Mouse (Mus musculus): ENCODE results near the gene Rtf1. TPM values are rescaled to one million over a fixed set of nuclear protein-coding genes. Genes with fewer than 3 reads are reported as not detected.

Gene Rtf1
- polyA plus RNA-seq, 1 experiment from 2014 or later = 34.3 TPM

- Histone ChIP-seq H3K4me1 (ENCODE audit: control insufficient read depth, insufficient read depth, low read length) (0 out of 2 replicates have a peak, but pooled peaks cover 12% of the 10 kb centered on the region), H3K9me3 (ENCODE audit: control insufficient read depth, low read length) (no peaks in the 10 kb centered on the region), H3K27ac (ENCODE audit: low read depth, low read length) (no peak overlapping the region), H3K9ac (ENCODE audit: low read depth, low read length) (peak overlapping the region; percentile 58), H3K4me2 (replicated peaks; ENCODE audit: low read depth, low read length) (peak overlapping the region; percentile 100), H3K27me3 (ENCODE audit: control insufficient read depth, insufficient read depth, low read length) (peaks cover 52% of the 10 kb centered on the region), H3K4me3 (ENCODE audit: low read length) (peak overlapping the region; percentile 63), H3K36me3 (ENCODE audit: control insufficient read depth, insufficient read depth, low read length) (no peaks in the 10 kb centered on the region)
- ATAC-seq (ENCODE audit: low FRiP score, low TSS enrichment) = peak; percentile 58; the same call in 1 of the 2 replicates
- WGBS = under 1% methylated on average over 75 of the region's 77 CpGs
Observed at GRCm38 (mm10) chr2:119758101-119758843, 83.4 kb downstream of the Rtf1 start.

DNA sequence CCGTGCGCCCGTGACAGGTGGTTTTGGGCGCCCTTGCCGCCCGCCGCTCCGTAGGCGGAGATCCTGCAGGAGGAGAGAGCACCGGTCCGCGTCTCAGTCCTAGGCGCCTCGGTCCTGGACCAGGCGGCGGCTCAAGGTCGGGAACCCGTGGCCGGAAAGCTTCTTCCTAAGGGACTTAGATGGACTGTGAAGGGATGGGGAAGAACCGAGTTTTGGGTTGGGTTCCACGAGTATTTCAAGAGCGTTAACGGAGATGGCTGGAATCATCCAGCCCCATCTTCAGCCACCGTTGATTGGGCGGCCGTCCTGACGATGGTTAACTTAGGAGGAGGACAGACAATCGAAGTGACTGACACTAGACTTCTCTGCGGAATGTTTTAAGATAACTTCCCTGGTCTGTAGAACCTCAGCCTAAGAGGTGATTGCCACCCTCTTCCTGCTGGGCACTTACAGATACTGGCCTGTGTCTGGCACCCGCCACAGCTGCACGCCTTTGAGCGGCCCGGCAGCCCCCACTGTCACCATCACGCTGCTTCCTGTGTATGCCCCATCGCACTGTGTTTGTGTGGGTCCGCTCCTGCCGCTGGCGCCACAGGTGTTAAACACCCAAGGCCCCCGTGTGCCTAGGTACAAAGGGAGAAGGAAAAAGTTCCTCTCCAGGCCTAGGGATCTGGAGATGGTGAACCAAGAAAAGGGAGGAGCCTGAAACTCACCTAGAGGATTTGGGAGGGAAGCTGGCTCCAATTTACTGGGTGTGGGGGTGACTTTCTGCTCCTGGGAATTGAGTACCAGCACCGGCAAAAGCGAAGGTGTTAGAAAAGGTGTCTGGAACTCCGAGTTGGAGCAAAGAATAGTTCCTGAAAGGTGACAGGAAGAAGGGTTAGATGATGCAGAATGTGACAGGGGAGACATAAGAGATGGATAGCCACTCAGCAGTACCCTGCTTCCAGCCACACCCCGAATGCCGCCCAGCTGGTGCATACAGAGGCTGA is 84.3 kb downstream of the Rtf1 start:
- Histone ChIP-seq H3K9ac (ENCODE audit: low read depth, low read length) (0 out of 2 replicates have a peak overlapping the region, but pooled peaks have one; percentile 58), H3K4me1 (ENCODE audit: control insufficient read depth, insufficient read depth, low read length) (0 out of 2 replicates have a peak, but pooled peaks cover 12% of the 10 kb centered on the region), H3K4me3 (ENCODE audit: low read length) (peak overlapping the region; percentile 63), H3K27me3 (ENCODE audit: control insufficient read depth, insufficient read depth, low read length) (peaks cover 48% of the 10 kb centered on the region), H3K36me3 (ENCODE audit: control insufficient read depth, insufficient read depth, low read length) (peaks cover 6% of the 10 kb centered on the region), H3K27ac (ENCODE audit: low read depth, low read length) (no peak overlapping the region), H3K9me3 (ENCODE audit: control insufficient read depth, low read length) (no peaks in the 10 kb centered on the region), H3K4me2 (replicated peaks; ENCODE audit: low read depth, low read length) (peak overlapping the region; percentile 100)
- WGBS = 4% methylated on average over 44 of the region's 44 CpGs
- peak; percentile 12; the same call in 1 of the 2 replicates for ATAC-seq (ENCODE audit: low FRiP score, low TSS enrichment)

- 0 out of 2 replicates have a peak within 1 kb of the TSS, but pooled peaks have one; percentile 63 for H3K4me3 ChIP-seq (ENCODE audit: low read length)
- H3K27me3 ChIP-seq (ENCODE audit: control insufficient read depth, insufficient read depth, low read length) = peaks cover 48% of the 10 kb centered on the region
- H3K36me3 ChIP-seq (ENCODE audit: control insufficient read depth, insufficient read depth, low read length) = peaks cover 13% of the 10 kb centered on the region
- H3K4me2 ChIP-seq (replicated peaks; ENCODE audit: low read depth, low read length) = no peak within 1 kb of the TSS
- 0 out of 2 replicates have a peak, but pooled peaks cover 12% of the 10 kb centered on the region for H3K4me1 ChIP-seq (ENCODE audit: control insufficient read depth, insufficient read depth, low read length)
- H3K9ac ChIP-seq (ENCODE audit: low read depth, low read length) = no peak within 1 kb of the TSS
- 13% methylated on average over 9 of the region's 9 CpGs for WGBS
- H3K9me3 ChIP-seq (ENCODE audit: control insufficient read depth, low read length) = no peaks in the 10 kb centered on the region
- H3K27ac ChIP-seq (ENCODE audit: low read depth, low read length) = no peak within 1 kb of the TSS
- no peak for ATAC-seq (ENCODE audit: low FRiP score, low TSS enrichment)
Observed at GRCm38 (mm10) chr2:119760251-119760650, 85.4 kb downstream of the Rtf1 start, which contains the start of gene Ltk. Gene Ltk, minus strand, starts transcription at chr2:119760431.

DNA sequence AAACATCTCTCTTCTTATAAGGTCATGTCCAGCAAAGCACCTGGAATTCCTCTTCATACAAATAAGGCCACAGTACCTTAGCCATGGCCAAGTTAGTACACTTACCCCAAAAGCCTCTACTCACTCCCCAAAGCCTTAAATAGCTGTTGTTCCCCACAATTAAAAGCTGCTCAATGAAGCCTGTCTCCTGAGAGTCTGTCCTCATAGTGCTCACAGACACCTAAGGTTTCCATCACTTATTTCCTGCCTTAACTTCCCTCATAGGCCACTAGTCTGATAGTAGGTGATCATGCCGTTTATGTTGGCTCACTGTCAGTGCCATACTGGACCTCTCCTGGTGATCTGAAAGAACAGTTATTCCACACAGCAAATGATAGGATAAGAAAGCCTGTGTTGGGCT is 87.4 kb downstream of the Rtf1 start:
- no peak overlapping the region for H3K9ac ChIP-seq (ENCODE audit: low read depth, low read length)
- peaks cover 21% of the 10 kb centered on the region for H3K36me3 ChIP-seq (ENCODE audit: control insufficient read depth, insufficient read depth, low read length)
- 80% methylated on average over 1 of the region's 1 CpGs for WGBS
- 0 out of 2 replicates have a peak, but pooled peaks cover 12% of the 10 kb centered on the region for H3K4me1 ChIP-seq (ENCODE audit: control insufficient read depth, insufficient read depth, low read length)
- no peak overlapping the region for H3K4me2 ChIP-seq (replicated peaks; ENCODE audit: low read depth, low read length)
- H3K9me3 ChIP-seq (ENCODE audit: control insufficient read depth, low read length) = no peaks in the 10 kb centered on the region
- H3K4me3 ChIP-seq (ENCODE audit: low read length) = no peak overlapping the region
- no peak overlapping the region for H3K27ac ChIP-seq (ENCODE audit: low read depth, low read length)
- no peak for ATAC-seq (ENCODE audit: low FRiP score, low TSS enrichment)
- peaks cover 38% of the 10 kb centered on the region for H3K27me3 ChIP-seq (ENCODE audit: control insufficient read depth, insufficient read depth, low read length)

DNA sequence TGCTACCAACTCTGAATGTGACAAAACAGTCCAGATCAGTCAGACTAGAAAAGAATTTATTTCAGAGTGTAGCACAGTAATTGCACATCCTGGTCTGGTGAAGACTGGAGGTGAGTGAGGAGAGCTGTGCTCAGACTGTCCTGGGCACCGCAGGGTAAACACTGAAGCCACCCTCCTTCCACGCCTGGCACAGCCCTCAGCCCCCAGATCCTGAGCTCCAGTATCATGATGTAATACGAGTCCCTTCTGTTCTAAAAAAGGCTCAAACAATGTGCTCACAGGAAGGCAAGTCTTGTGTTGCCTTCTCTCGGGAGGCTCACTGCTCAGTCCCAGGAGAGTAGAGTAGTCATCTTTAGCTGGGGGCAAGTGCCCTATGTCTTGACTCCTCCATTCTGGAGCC is 89.1 kb downstream of the Rtf1 start:
- WGBS = 63% methylated on average over 4 of the region's 4 CpGs
- H3K27ac ChIP-seq (ENCODE audit: low read depth, low read length) = no peak overlapping the region
- H3K4me3 ChIP-seq (ENCODE audit: low read length) = no peak overlapping the region
- no peaks in the 10 kb centered on the region for H3K9me3 ChIP-seq (ENCODE audit: control insufficient read depth, low read length)
- peaks cover 21% of the 10 kb centered on the region for H3K27me3 ChIP-seq (ENCODE audit: control insufficient read depth, insufficient read depth, low read length)
- no peaks in the 10 kb centered on the region for H3K4me1 ChIP-seq (ENCODE audit: control insufficient read depth, insufficient read depth, low read length)
- no peak overlapping the region for H3K4me2 ChIP-seq (replicated peaks; ENCODE audit: low read depth, low read length)
- no peak overlapping the region for H3K9ac ChIP-seq (ENCODE audit: low read depth, low read length)
- no peak for ATAC-seq (ENCODE audit: low FRiP score, low TSS enrichment)
- H3K36me3 ChIP-seq (ENCODE audit: control insufficient read depth, insufficient read depth, low read length) = peaks cover 32% of the 10 kb centered on the region

DNA sequence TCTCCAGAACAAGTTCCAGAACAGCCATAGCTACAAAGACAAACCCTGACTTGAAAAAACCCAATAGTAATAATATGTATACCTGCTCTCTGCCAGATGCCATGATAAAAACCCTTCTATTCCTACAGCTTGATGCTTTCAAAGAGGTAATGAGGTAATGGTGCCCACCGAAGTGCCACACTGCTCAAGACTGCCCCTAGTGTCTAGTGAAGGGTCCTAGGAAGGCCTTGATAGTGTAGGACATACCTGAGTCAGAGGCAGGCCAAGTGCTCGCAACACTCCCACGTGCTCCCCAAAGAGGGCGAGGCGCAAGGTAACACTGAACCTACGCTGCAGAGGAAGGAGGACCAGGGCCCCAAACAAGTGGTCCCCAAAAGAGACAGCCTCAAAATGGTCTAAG is 92.4 kb downstream of the Rtf1 start:
- 97% methylated on average over 6 of the region's 6 CpGs for WGBS
- no peak overlapping the region for H3K4me3 ChIP-seq (ENCODE audit: low read length)
- no peaks in the 10 kb centered on the region for H3K9me3 ChIP-seq (ENCODE audit: control insufficient read depth, low read length)
- H3K27me3 ChIP-seq (ENCODE audit: control insufficient read depth, insufficient read depth, low read length) = no peaks in the 10 kb centered on the region; the same call in 1 of the 2 replicates
- peaks cover 63% of the 10 kb centered on the region for H3K36me3 ChIP-seq (ENCODE audit: control insufficient read depth, insufficient read depth, low read length)
- H3K27ac ChIP-seq (ENCODE audit: low read depth, low read length) = no peak overlapping the region
- no peak overlapping the region for H3K4me2 ChIP-seq (replicated peaks; ENCODE audit: low read depth, low read length)
- no peaks in the 10 kb centered on the region for H3K4me1 ChIP-seq (ENCODE audit: control insufficient read depth, insufficient read depth, low read length)
- no peak for ATAC-seq (ENCODE audit: low FRiP score, low TSS enrichment)
- no peak overlapping the region for H3K9ac ChIP-seq (ENCODE audit: low read depth, low read length)

Other genes with a start within 250 kb of the Rtf1 start
- 6.2 and 8.4 TPM in 2 replicates for gene Ino80, start 197.4 kb upstream of the Rtf1 start, polyA plus RNA-seq (2014; fragmentation: Nextera tagmentation; extraction: Ambion mirVana)
- gene Exd1, start 127.4 kb upstream of the Rtf1 start, polyA plus RNA-seq (2014; fragmentation: Nextera tagmentation; extraction: Ambion mirVana) = 0.09 and 0.38 TPM in 2 replicates
- gene Chp1, start 127.4 kb upstream of the Rtf1 start, polyA plus RNA-seq (2014; fragmentation: Nextera tagmentation; extraction: Ambion mirVana) = 37.8 and 58.4 TPM in 2 replicates
- gene Nusap1, start 56.8 kb upstream of the Rtf1 start, polyA plus RNA-seq (2014; fragmentation: Nextera tagmentation; extraction: Ambion mirVana) = 77.2 and 97.7 TPM in 2 replicates
- gene Oip5, start 56.6 kb upstream of the Rtf1 start, polyA plus RNA-seq (2014; fragmentation: Nextera tagmentation; extraction: Ambion mirVana) = 35.5 and 38.6 TPM in 2 replicates
- gene Ndufaf1, start 12.2 kb upstream of the Rtf1 start, polyA plus RNA-seq (2014; fragmentation: Nextera tagmentation; extraction: Ambion mirVana) = 40.3 and 45.4 TPM in 2 replicates
- gene Itpka, start 67.3 kb downstream of the Rtf1 start, polyA plus RNA-seq (2014; fragmentation: Nextera tagmentation; extraction: Ambion mirVana) = 0.87 and 1.7 TPM in 2 replicates
- gene Ltk, start 85.4 kb downstream of the Rtf1 start, polyA plus RNA-seq (2014; fragmentation: Nextera tagmentation; extraction: Ambion mirVana) = 0.50 and 0.72 TPM in 2 replicates
- 19.4 and 30.6 TPM in 2 replicates for gene Rpap1, start 112.5 kb downstream of the Rtf1 start, polyA plus RNA-seq (2014; fragmentation: Nextera tagmentation; extraction: Ambion mirVana)
- 10.2 and 13.8 TPM in 2 replicates for gene Tyro3, start 122.7 kb downstream of the Rtf1 start, polyA plus RNA-seq (2014; fragmentation: Nextera tagmentation; extraction: Ambion mirVana)
- 30.7 and 41.5 TPM in 2 replicates for gene Mga, start 222.2 kb downstream of the Rtf1 start, polyA plus RNA-seq (2014; fragmentation: Nextera tagmentation; extraction: Ambion mirVana)